Mouse (Mus musculus): ENCODE data around the gene Ubr7.
A peak's percentile ranks its signal among the peaks of the same experiment; 100 is the strongest.

The Ubr7 gene

GRCm38 (mm10) chr12:102757689-102758402, at the start of gene Ubr7, which contains the start of the genes Gm28051 and Gon7:
Ubr7 (plus strand) TSS chr12:102757967.
Gm28051 (minus strand) TSS chr12:102757765.
Gon7 (minus strand) TSS chr12:102757803.
- DNase-seq (ENCODE audit: low spot score): peak; percentile 91

GRCm38 (mm10) chr12:102708220-102708619, 49.5 kb upstream of the Ubr7 start:
- no peak for DNase-seq (ENCODE audit: low spot score)

- DNase-seq (ENCODE audit: low spot score): no peak
Observed at GRCm38 (mm10) chr12:102709896-102710295, 47.9 kb upstream of the Ubr7 start.

GRCm38 (mm10) chr12:102710851-102711375, 46.9 kb upstream of the Ubr7 start:
- no peak for DNase-seq (ENCODE audit: low spot score)

- DNase-seq (ENCODE audit: low spot score): no peak
Observed at GRCm38 (mm10) chr12:102713153-102713865, 44.5 kb upstream of the Ubr7 start.

- DNase-seq (ENCODE audit: low spot score): no peak
Observed at GRCm38 (mm10) chr12:102714116-102714515, 43.7 kb upstream of the Ubr7 start.

GRCm38 (mm10) chr12:102714654-102715395, 42.9 kb upstream of the Ubr7 start:
- no peak for DNase-seq (ENCODE audit: low spot score)

GRCm38 (mm10) chr12:102719552-102720315, 38.0 kb upstream of the Ubr7 start:
- no peak for DNase-seq (ENCODE audit: low spot score)

GRCm38 (mm10) chr12:102722451-102722850, 35.3 kb upstream of the Ubr7 start:
- no peak for DNase-seq (ENCODE audit: low spot score)

- no peak for DNase-seq (ENCODE audit: low spot score)
Observed at GRCm38 (mm10) chr12:102722966-102723365, 34.8 kb upstream of the Ubr7 start.

GRCm38 (mm10) chr12:102723861-102724260, 33.9 kb upstream of the Ubr7 start:
- no peak for DNase-seq (ENCODE audit: low spot score)

- no peak for DNase-seq (ENCODE audit: low spot score)
Observed at GRCm38 (mm10) chr12:102725146-102725545, 32.6 kb upstream of the Ubr7 start.

- no peak for DNase-seq (ENCODE audit: low spot score)
Observed at GRCm38 (mm10) chr12:102725761-102726175, 32.0 kb upstream of the Ubr7 start.

GRCm38 (mm10) chr12:102729855-102730797, 27.6 kb upstream of the Ubr7 start:
- no peak for DNase-seq (ENCODE audit: low spot score)

GRCm38 (mm10) chr12:102730798-102731619, 26.8 kb upstream of the Ubr7 start:
- no peak for DNase-seq (ENCODE audit: low spot score)

GRCm38 (mm10) chr12:102733381-102733780, 24.4 kb upstream of the Ubr7 start:
- DNase-seq (ENCODE audit: low spot score): no peak

- no peak for DNase-seq (ENCODE audit: low spot score)
Observed at GRCm38 (mm10) chr12:102739096-102739495, 18.7 kb upstream of the Ubr7 start.

GRCm38 (mm10) chr12:102740285-102740684, 17.5 kb upstream of the Ubr7 start:
- DNase-seq (ENCODE audit: low spot score): no peak

- no peak for DNase-seq (ENCODE audit: low spot score)
Observed at GRCm38 (mm10) chr12:102742056-102742455, 15.7 kb upstream of the Ubr7 start.

Data from ovary, postnatal 10 days (tissue).